Mouse (Mus musculus): Measurements from ENCODE around the gene Fam110a. TPM values are rescaled to one million over a fixed set of nuclear protein-coding genes. Genes with fewer than 3 reads are reported as not detected.
"Not testable (repeated sequence)": the region's sequence is repeated elsewhere in the genome, so short reads cannot be mapped to it uniquely, and the experiment has no call there.

Fam110a gene
- total RNA-seq, 2 experiments from 2014 or later, result 2.5 to 2.6 TPM

- intact Hi-C loops (cut with DNase I), result no loop called here
- DNase-seq, result peak in 1 of 2 experiments; percentile 13
Measured at GRCm38 (mm10) chr2:151998505-151998899, 18.5 kb upstream of the Fam110a start.

GRCm38 (mm10) chr2:151997776-151998504 is 17.9 kb upstream of the Fam110a start:
- intact Hi-C loops (cut with DNase I), result no loop called here
- DNase-seq, result no peak

GRCm38 (mm10) chr2:151997190-151997575 is 17.2 kb upstream of the Fam110a start:
- DNase-seq; intact Hi-C loops (cut with DNase I): not testable (repeated sequence)

GRCm38 (mm10) chr2:151996229-151997189 is 16.5 kb upstream of the Fam110a start, which contains the start of gene Slc52a3:
Gene Slc52a3, plus strand, starts transcription at chr2:151996511.
- peak; percentile 82 to 84 for DNase-seq

GRCm38 (mm10) chr2:151994350-151995122 is 14.5 kb upstream of the Fam110a start:
- intact Hi-C loops (cut with DNase I), result loop anchor here (1.0 to 2.0 kb wide), 3 partner anchors 52 to 118 kb away; no protein-coding TSS in a partner anchor
- peak; percentile 75 to 76 for DNase-seq

More at GRCm38 (mm10) chr2:151996229-151997189, 16.5 kb upstream of the Fam110a start, which contains the start of gene Slc52a3:
- intact Hi-C loops (cut with DNase I), result no loop called here

- intact Hi-C loops (cut with DNase I), result no loop called here
- DNase-seq, result no peak
Measured at GRCm38 (mm10) chr2:151991446-151991845, 11.4 kb upstream of the Fam110a start.

- DNase-seq, result no peak
- intact Hi-C loops (cut with DNase I), result no loop called here
Measured at GRCm38 (mm10) chr2:151990985-151991394, 11.0 kb upstream of the Fam110a start.

GRCm38 (mm10) chr2:151988978-151989377 is 9.0 kb upstream of the Fam110a start:
- no peak for DNase-seq

GRCm38 (mm10) chr2:151986958-151987357 is 6.9 kb upstream of the Fam110a start:
- no peak for DNase-seq
- intact Hi-C loops (cut with DNase I), result no loop called here

More at GRCm38 (mm10) chr2:151988978-151989377, 9.0 kb upstream of the Fam110a start:
- intact Hi-C loops (cut with DNase I), result no loop called here

GRCm38 (mm10) chr2:151985426-151986172 is 5.6 kb upstream of the Fam110a start:
- intact Hi-C loops (cut with DNase I), result no loop called here
- DNase-seq, result no peak

- no peak for DNase-seq
- intact Hi-C loops (cut with DNase I), result no loop called here
Measured at GRCm38 (mm10) chr2:151984019-151984418, 4.0 kb upstream of the Fam110a start.

GRCm38 (mm10) chr2:151982476-151982875 is 2.5 kb upstream of the Fam110a start:
- DNase-seq, result no peak
- intact Hi-C loops (cut with DNase I), result no loop called here

GRCm38 (mm10) chr2:151981268-151981667 is 1.2 kb upstream of the Fam110a start:
- intact Hi-C loops (cut with DNase I), result no loop called here
- DNase-seq, result no peak

GRCm38 (mm10) chr2:151980355-151980693 is 305 bp upstream of the Fam110a start:
- intact Hi-C loops (cut with DNase I), result no loop called here
- no peak for DNase-seq

GRCm38 (mm10) chr2:151978494-151978893 is 1.5 kb downstream of the Fam110a start:
- intact Hi-C loops (cut with DNase I), result no loop called here

GRCm38 (mm10) chr2:151977689-151978440 is 2.2 kb downstream of the Fam110a start:
- peak; percentile 72 to 77 for DNase-seq
- intact Hi-C loops (cut with DNase I), result no loop called here

More at GRCm38 (mm10) chr2:151978494-151978893, 1.5 kb downstream of the Fam110a start:
- no peak for DNase-seq

- no peak for DNase-seq
- intact Hi-C loops (cut with DNase I), result no loop called here
Measured at GRCm38 (mm10) chr2:151976067-151976466, 4.0 kb downstream of the Fam110a start.

GRCm38 (mm10) chr2:151975295-151975694 is 4.7 kb downstream of the Fam110a start:
- intact Hi-C loops (cut with DNase I), result no loop called here
- DNase-seq, result no peak

Measured in gastrocnemius, postnatal 36 days (tissue).